Mouse (Mus musculus) embryonic facial prominence, embryonic 11.5 days (tissue): ENCODE measurements around the gene Rbm8a. TPM values are rescaled to one million over a fixed set of nuclear protein-coding genes. Genes with fewer than 3 reads are reported as not detected.

Experiments
- ATAC-seq: fragments of 200-750 bp; cut with Nextera tagmentation; replicated peaks from 2 replicates; pipeline ENCODE4 v1.8.0; 2017; ENCODE audit warnings: low read depth; ENCODE audit not compliant: insufficient number of reproducible peaks, low FRiP score, low TSS enrichment
- DNase-seq: peaks from one replicate; pipeline ENCODE4 v3.0.0-alpha.2; 2015; ENCODE audit warnings: low spot score
- H3K27ac ChIP-seq: fragments of 300-500 bp; sonication (generic); replicated peaks from 2 replicates; pipeline ENCODE4 v1.5.1; 2014; ENCODE audit warnings: mild to moderate bottlenecking, low read depth, low read length, control low read depth
- H3K27me3 ChIP-seq: fragments of 300-500 bp; sonication (generic); 2 replicates; pipeline ENCODE4 v1.6.1; 2014; ENCODE audit warnings: mild to moderate bottlenecking, low read length, moderate library complexity, mixed read lengths; ENCODE audit not compliant: control insufficient read depth, insufficient read depth
- H3K36me3 ChIP-seq: fragments of 300-500 bp; sonication (generic); replicated peaks from 2 replicates; pipeline ENCODE4 v1.6.1; 2014; ENCODE audit warnings: low read depth, mild to moderate bottlenecking, low read length, moderate library complexity, mixed read lengths; ENCODE audit not compliant: control insufficient read depth, insufficient read depth
- H3K4me1 ChIP-seq: fragments of 300-500 bp; sonication (generic); 2 replicates; pipeline ENCODE4 v1.6.1; 2014; ENCODE audit warnings: low read length, mixed read lengths; ENCODE audit not compliant: control insufficient read depth, insufficient read depth
- H3K4me2 ChIP-seq: fragments of 300-500 bp; sonication (generic); 2 replicates; pipeline ENCODE4 v1.6.1; 2014; ENCODE audit warnings: low read depth, mild to moderate bottlenecking, control low read depth, low read length, moderate library complexity
- H3K4me3 ChIP-seq: fragments of 300-500 bp; sonication (generic); 2 replicates; pipeline ENCODE4 v1.5.1; 2014; ENCODE audit warnings: low read depth, low read length, control low read depth
- H3K9ac ChIP-seq: fragments of 300-500 bp; sonication (generic); replicated peaks from 2 replicates; pipeline ENCODE4 v1.6.1; 2014; ENCODE audit warnings: mild to moderate bottlenecking, control low read depth, low read length
- H3K9me3 ChIP-seq: fragments of 300-500 bp; sonication (generic); replicated peaks from 2 replicates; pipeline ENCODE4 v1.6.1; 2016; ENCODE audit warnings: mild to moderate bottlenecking, low read length, inconsistent platforms, mixed read lengths; ENCODE audit not compliant: control insufficient read depth
- WGBS: fragments of 180-500 bp; shearing (Covaris S2); extraction: QIAGEN DNeasy Blood & Tissue Kit; methylation state at CpG from one replicate; pipeline ENCODE4 v1.1.7; 2014; 5-methylcytosine and 5-hydroxymethylcytosine counted together
- polyA plus RNA-seq: library from polyadenylated mRNA; unstranded; fragments of >200 nt; fragmentation: Nextera tagmentation; extraction: Ambion mirVana; gene quantifications from 2 replicates; pipeline ENCODE4 v1.2.1, GENCODE M21; 2014

Rbm8a gene
- polyA plus RNA-seq, 1 experiment from 2014 or later: 196 TPM

- Histone ChIP-seq H3K36me3 (peaks cover 8% of the 10 kb centered on the region), H3K4me3 (no peak overlapping the region), H3K27me3 (no peaks in the 10 kb centered on the region), H3K9me3 (no peaks in the 10 kb centered on the region), H3K4me1 (no peaks in the 10 kb centered on the region), H3K9ac (no peak overlapping the region), H3K27ac (no peak overlapping the region), H3K4me2 (no peak overlapping the region)
- DNase-seq: no peak
- WGBS: 69% methylated on average over 3 of the region's 3 CpGs
- no peak for ATAC-seq
These were observed 11.8 kb upstream of the Rbm8a start for GRCm38 (mm10) chr3:96617941-96618340.

GRCm38 (mm10) chr3:96623201-96623600, 6.5 kb upstream of the Rbm8a start:
- ATAC-seq: no peak

GRCm38 (mm10) chr3:96632058-96632457, 2.3 kb downstream of the Rbm8a start:
- Histone ChIP-seq H3K27me3 (no peaks in the 10 kb centered on the region), H3K36me3 (no peaks in the 10 kb centered on the region), H3K27ac (no peak overlapping the region), H3K4me3 (no peak overlapping the region), H3K4me1 (no peaks in the 10 kb centered on the region), H3K9ac (no peak overlapping the region), H3K4me2 (no peak overlapping the region), H3K9me3 (no peaks in the 10 kb centered on the region)
- no peak for ATAC-seq
- no peak for DNase-seq

More at GRCm38 (mm10) chr3:96623201-96623600, 6.5 kb upstream of the Rbm8a start:
- no peaks in the 10 kb centered on the region for H3K27me3 ChIP-seq
- H3K9me3 ChIP-seq: no peaks in the 10 kb centered on the region
- no peak overlapping the region for H3K4me2 ChIP-seq
- 86% methylated on average over 4 of the region's 4 CpGs for WGBS
- H3K4me1 ChIP-seq: no peaks in the 10 kb centered on the region
- no peak overlapping the region for H3K9ac ChIP-seq
- H3K4me3 ChIP-seq: no peak overlapping the region
- H3K36me3 ChIP-seq: peaks cover 8% of the 10 kb centered on the region
- no peak for DNase-seq
- H3K27ac ChIP-seq: no peak overlapping the region

DNA sequence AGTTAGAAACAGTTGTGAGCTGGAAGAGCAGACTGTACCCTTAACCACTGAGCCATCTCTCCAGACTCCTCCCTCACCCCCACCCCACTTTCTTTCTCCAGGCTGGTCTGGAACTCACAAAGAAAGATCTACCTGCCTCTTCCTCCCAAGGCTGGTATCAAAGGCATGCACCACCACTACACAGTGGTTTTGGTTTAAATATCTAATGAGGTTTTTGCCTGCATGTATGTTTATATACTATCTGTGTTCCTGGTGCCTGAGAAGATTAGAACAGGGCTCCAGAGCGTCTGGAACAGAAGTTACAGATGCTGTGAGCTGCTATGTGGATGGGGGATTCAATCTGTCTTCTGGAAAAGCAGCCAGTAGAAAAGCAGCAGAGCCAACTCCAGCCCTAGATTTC, 4.3 kb downstream of the Rbm8a start:
- no peak overlapping the region for H3K27ac ChIP-seq
- no peaks in the 10 kb centered on the region for H3K9me3 ChIP-seq
- ATAC-seq (no peak), DNase-seq (no peak)
- no peaks in the 10 kb centered on the region for H3K27me3 ChIP-seq
- H3K4me3 ChIP-seq: no peak overlapping the region
- H3K4me2 ChIP-seq: no peak overlapping the region
- no peak overlapping the region for H3K9ac ChIP-seq
- H3K36me3 ChIP-seq: peaks cover 3% of the 10 kb centered on the region
- 76% methylated on average over 1 of the region's 1 CpGs for WGBS
- H3K4me1 ChIP-seq: no peaks in the 10 kb centered on the region

- peak within 1 kb of the TSS; percentile 96 for H3K9ac ChIP-seq
- ATAC-seq (peak; percentile 88), DNase-seq (peak; percentile 84)
- no peaks in the 10 kb centered on the region for H3K27me3 ChIP-seq
- H3K4me3 ChIP-seq: peak within 1 kb of the TSS; percentile 93
- WGBS: 1% methylated on average over 60 of the region's 60 CpGs
- H3K27ac ChIP-seq: peak within 1 kb of the TSS; percentile 43
- H3K36me3 ChIP-seq: peaks cover 4% of the 10 kb centered on the region
- H3K4me2 ChIP-seq: peak within 1 kb of the TSS; percentile 81
- no peaks in the 10 kb centered on the region for H3K4me1 ChIP-seq
- H3K9me3 ChIP-seq: no peaks in the 10 kb centered on the region
These were observed 5.5 kb downstream of the Rbm8a start, which contains the start of the genes Pex11b and Gm42957 for GRCm38 (mm10) chr3:96634928-96635879. Gene Pex11b (plus strand): TSS chr3:96635376. Gene Gm42957 (plus strand): TSS chr3:96635474.

- H3K4me3 ChIP-seq: peak overlapping the region; percentile 93
- peak overlapping the region; percentile 96 for H3K9ac ChIP-seq
- DNase-seq (peak; percentile 5), ATAC-seq (no peak)
- H3K27ac ChIP-seq: peak overlapping the region; percentile 43
- H3K4me1 ChIP-seq: no peaks in the 10 kb centered on the region
- peak overlapping the region; percentile 81 for H3K4me2 ChIP-seq
- peaks cover 4% of the 10 kb centered on the region for H3K36me3 ChIP-seq
- H3K27me3 ChIP-seq: no peaks in the 10 kb centered on the region
- no peaks in the 10 kb centered on the region for H3K9me3 ChIP-seq
- WGBS: 13% methylated on average over 15 of the region's 15 CpGs
These were observed 6.2 kb downstream of the Rbm8a start for GRCm38 (mm10) chr3:96635906-96636305.

DNA sequence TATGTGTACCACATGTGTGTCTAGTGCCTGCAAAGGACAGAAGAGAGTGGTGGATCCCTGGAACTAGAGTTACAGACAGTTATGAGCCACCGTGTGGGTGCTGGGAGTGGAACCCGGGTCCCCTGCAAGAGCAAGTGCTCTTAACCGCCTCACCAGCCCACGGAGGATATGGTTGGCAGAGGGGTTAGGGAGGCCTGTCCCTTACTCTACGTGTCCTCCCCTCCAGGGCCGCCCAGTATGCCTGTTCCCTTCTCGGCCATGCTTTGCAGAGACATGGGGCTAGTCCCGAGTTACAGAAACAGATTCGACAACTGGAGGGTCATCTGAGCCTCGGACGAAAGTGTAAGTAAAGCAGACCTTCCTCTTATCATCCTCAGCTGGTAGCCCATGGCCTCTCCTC, 6.7 kb downstream of the Rbm8a start:
- Histone ChIP-seq H3K9me3 (no peaks in the 10 kb centered on the region), H3K36me3 (peaks cover 4% of the 10 kb centered on the region), H3K4me2 (peak overlapping the region; percentile 81), H3K27me3 (no peaks in the 10 kb centered on the region), H3K4me1 (no peaks in the 10 kb centered on the region), H3K27ac (no peak overlapping the region), H3K4me3 (peak overlapping the region; percentile 93; the same call in 1 of the 2 replicates), H3K9ac (peak overlapping the region; percentile 14; the same call in 1 of the 2 replicates)
- WGBS: 57% methylated on average over 11 of the region's 11 CpGs
- DNase-seq: no peak
- ATAC-seq: no peak

DNA sequence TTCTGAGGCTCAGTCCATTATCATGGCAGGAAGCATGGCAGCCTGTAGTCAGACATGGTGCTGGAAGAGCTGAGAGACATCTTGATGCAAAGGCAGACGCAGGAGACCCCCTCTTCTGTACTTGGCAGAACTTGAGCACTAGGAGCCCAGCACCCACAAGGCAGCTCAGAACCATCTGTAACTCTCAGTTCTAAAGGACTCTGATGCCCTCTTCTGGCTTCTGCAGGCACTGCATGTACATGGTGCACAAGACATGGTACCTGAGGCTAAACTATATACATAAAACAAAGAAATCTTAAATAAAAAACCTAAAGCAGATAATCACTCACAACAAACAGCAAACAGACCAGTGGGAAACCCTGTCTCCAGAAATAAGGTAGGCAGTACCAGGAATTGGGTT, 9.5 kb downstream of the Rbm8a start:
- DNase-seq (peak; percentile 67), ATAC-seq (no peak)
- Histone ChIP-seq H3K4me3 (no peak overlapping the region), H3K27me3 (no peaks in the 10 kb centered on the region), H3K4me1 (no peaks in the 10 kb centered on the region), H3K9me3 (no peaks in the 10 kb centered on the region), H3K27ac (no peak overlapping the region), H3K4me2 (no peak overlapping the region), H3K9ac (no peak overlapping the region), H3K36me3 (peaks cover 6% of the 10 kb centered on the region)
- 77% methylated on average over 1 of the region's 1 CpGs for WGBS
